Mouse (Mus musculus) liver, embryonic 14.5 days (tissue): ENCODE results near the gene Tnr. TPM values are rescaled to one million over a fixed set of nuclear protein-coding genes. Genes with fewer than 3 reads are reported as not detected.

Experiments
- ATAC-seq: fragments of 200-750 bp; cut with Nextera tagmentation; 2 replicates; pipeline ENCODE4 v1.8.0; 2017; ENCODE audit warnings: moderate number of reproducible peaks, mild to moderate bottlenecking, moderate library complexity; ENCODE audit not compliant: insufficient read depth
- DNase-seq, 3 experiments: peaks; one replicate each; pipeline ENCODE4 v3.0.0-alpha.2; 2012 to 2013; ENCODE audit warnings: low read depth in 3 of 3, low spot score in 3 of 3
- H3K27ac ChIP-seq: fragments of 300-500 bp; sonication (generic); 2 replicates; pipeline ENCODE4 v1.5.1; 2014; ENCODE audit warnings: moderate library complexity, mild to moderate bottlenecking, control low read depth, inconsistent platforms
- H3K27me3 ChIP-seq: fragments of 300-500 bp; sonication (generic); 2 replicates; pipeline ENCODE4 v1.6.1; 2014; ENCODE audit warnings: mild to moderate bottlenecking, low read length, moderate library complexity; ENCODE audit not compliant: control insufficient read depth, insufficient read depth
- H3K36me3 ChIP-seq: fragments of 300-500 bp; sonication (generic); replicated peaks from 2 replicates; pipeline ENCODE4 v1.6.1; 2014; ENCODE audit warnings: low read depth; ENCODE audit not compliant: control insufficient read depth, insufficient read depth
- H3K4me1 ChIP-seq, 2 experiments: fragments of 200-500 bp in 1 of 2; fragments of 300-500 bp in 1 of 2; sonication (generic) in 1 of 2; replicated peaks; 2 replicates each; pipeline ENCODE4 v1.6.1; 2012 to 2014; ENCODE audit warnings: antibody characterized with exemption in 1 of 2, inconsistent platforms in 1 of 2, low read length in 1 of 2; ENCODE audit not compliant: control insufficient read depth in 2 of 2, insufficient read depth in 2 of 2
- H3K4me2 ChIP-seq: fragments of 300-500 bp; sonication (generic); 2 replicates; pipeline ENCODE4 v1.6.1; 2014; ENCODE audit warnings: low read depth, mild to moderate bottlenecking, control low read depth, moderate library complexity
- H3K4me3 ChIP-seq, 2 experiments: fragments of 200-500 bp in 1 of 2; fragments of 300-500 bp in 1 of 2; sonication (generic) in 1 of 2; 2 replicates each; pipeline ENCODE4 v1.5.1; 2012 to 2014; ENCODE audit warnings: low read depth in 2 of 2, low read length in 2 of 2, mild to moderate bottlenecking in 2 of 2, control low read depth in 1 of 2, inconsistent platforms in 1 of 2, moderate library complexity in 1 of 2; ENCODE audit not compliant: insufficient read depth in 1 of 2
- H3K9ac ChIP-seq: fragments of 300-500 bp; sonication (generic); replicated peaks from 2 replicates; pipeline ENCODE4 v1.6.1; 2014; ENCODE audit warnings: mild to moderate bottlenecking, control low read depth, moderate library complexity
- H3K9me3 ChIP-seq: fragments of 300-500 bp; sonication (generic); 2 replicates; pipeline ENCODE4 v1.6.1; 2016; ENCODE audit warnings: low read length, mixed read lengths; ENCODE audit not compliant: control insufficient read depth
- CTCF ChIP-seq: IDR thresholded peaks from 2 replicates; pipeline ENCODE4 v1.5.1; 2016; ENCODE audit warnings: antibody characterized with exemption, low read depth, control low read depth
- EP300 ChIP-seq: IDR thresholded peaks from 2 replicates; pipeline ENCODE4 v1.6.1; 2016; ENCODE audit warnings: antibody characterized with exemption, low read depth
- WGBS: fragments of 180-500 bp; shearing (Covaris S2); extraction: QIAGEN DNeasy Blood & Tissue Kit; methylation state at CpG from one replicate; pipeline ENCODE4 v1.1.7; 2014; ENCODE audit not compliant: insufficient replicate concordance; 5-methylcytosine and 5-hydroxymethylcytosine counted together
- polyA plus RNA-seq, 2 experiments: library from polyadenylated mRNA; depleted of rRNA in 1 of 2; stranded (reverse) in 1 of 2; unstranded in 1 of 2; fragments of >200 nt; fragmentation: Nextera tagmentation in 1 of 2; extraction: Ambion mirVana in 1 of 2; gene quantifications; 2 replicates each; pipeline versions ENCODE4 v1.2.1 to v1.2.3; 2012 to 2014

Gene Tnr
- polyA plus RNA-seq, 2 experiments = 0.02 to 0.03 TPM

DNA sequence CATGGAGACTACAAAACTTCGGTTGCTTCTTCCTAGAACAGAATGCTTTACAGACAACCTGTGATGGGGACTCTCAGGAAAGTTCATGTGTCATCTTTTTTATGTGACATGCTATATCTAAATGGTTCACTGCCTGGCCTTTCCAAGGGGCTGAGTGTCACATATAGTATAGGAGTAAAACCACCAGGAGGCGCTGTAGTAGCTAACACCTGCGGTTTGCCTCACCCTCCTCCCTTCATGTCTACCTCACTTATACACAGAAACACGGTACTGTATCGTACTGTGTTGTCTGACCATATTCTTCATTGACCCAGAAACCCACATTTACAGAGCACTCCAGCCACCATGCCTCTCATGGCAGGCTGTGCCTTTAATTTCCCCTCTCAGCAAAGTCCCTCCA lies 387.4 kb downstream of the Tnr start:
- TF ChIP-seq EP300 (no peak), CTCF (peak; percentile 72)
- DNase-seq (peak in 2 of 3 experiments; percentile 17 to 42), ATAC-seq (peak; percentile 62; the same call in 1 of the 2 replicates)
- no peak overlapping the region for H3K4me2 ChIP-seq
- no peaks in the 10 kb centered on the region for H3K4me1 ChIP-seq
- H3K36me3 ChIP-seq = no peaks in the 10 kb centered on the region
- 15% methylated on average over 5 of the region's 5 CpGs for WGBS
- H3K27ac ChIP-seq = no peak overlapping the region
- H3K27me3 ChIP-seq = no peaks in the 10 kb centered on the region
- no peak overlapping the region for H3K9ac ChIP-seq
- no peak overlapping the region for H3K4me3 ChIP-seq
- H3K9me3 ChIP-seq = no peaks in the 10 kb centered on the region

DNA sequence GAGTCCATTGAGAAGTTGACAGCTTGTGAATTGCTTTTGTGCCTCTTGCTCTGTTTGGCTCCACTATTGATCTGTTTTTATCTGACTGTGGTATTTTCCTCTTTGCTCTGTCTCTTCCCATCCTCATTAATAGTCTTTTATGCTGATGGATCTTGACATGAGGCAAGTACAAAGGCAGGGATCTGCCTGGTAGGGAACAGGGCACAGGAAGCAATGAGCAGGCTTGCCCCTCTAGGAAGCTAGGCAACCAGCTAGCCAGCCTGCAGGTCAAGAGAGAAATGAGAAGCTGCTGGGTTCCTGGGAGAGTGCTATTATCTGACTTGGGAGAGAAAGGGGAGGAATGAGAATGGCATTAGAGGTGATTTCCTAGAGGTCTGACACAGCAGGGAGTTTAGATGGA lies 391.2 kb downstream of the Tnr start:
- Histone ChIP-seq H3K27ac (no peak overlapping the region), H3K9ac (no peak overlapping the region), H3K27me3 (no peaks in the 10 kb centered on the region), H3K4me3 (no peak overlapping the region), H3K9me3 (no peaks in the 10 kb centered on the region), H3K4me2 (no peak overlapping the region), H3K36me3 (no peaks in the 10 kb centered on the region), H3K4me1 (no peaks in the 10 kb centered on the region)
- ATAC-seq = no peak
- TF ChIP-seq EP300 (no peak), CTCF (no peak)
- no peak for DNase-seq

DNA sequence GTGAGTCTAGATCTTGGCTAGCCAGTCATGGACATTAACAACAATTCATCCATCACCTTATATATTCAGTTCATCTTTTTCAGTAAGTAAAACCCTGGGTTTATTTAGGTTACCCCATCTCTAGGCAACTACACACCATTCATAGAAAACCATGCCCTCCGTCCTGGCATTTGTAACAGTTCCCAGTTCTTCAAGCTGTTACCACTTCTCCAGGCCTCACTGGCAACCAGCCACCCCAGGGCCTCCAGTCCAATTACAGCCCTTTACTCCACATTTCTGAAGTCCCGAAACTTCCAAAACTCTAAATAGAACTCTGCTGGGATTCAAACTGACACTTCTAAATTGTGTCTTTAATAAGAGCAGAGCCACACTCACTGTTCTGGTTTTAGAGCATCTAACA lies 397.0 kb downstream of the Tnr start:
- Histone ChIP-seq H3K9ac (no peak overlapping the region), H3K27me3 (no peaks in the 10 kb centered on the region), H3K9me3 (no peaks in the 10 kb centered on the region), H3K4me2 (no peak overlapping the region), H3K27ac (no peak overlapping the region), H3K4me3 (no peak overlapping the region), H3K4me1 (no peaks in the 10 kb centered on the region; a peak in 1 of 4 replicates), H3K36me3 (no peaks in the 10 kb centered on the region)
- WGBS = 53% methylated on average over 2 of the region's 2 CpGs
- DNase-seq (no peak), ATAC-seq (no peak)
- TF ChIP-seq CTCF (no peak), EP300 (no peak)

DNA sequence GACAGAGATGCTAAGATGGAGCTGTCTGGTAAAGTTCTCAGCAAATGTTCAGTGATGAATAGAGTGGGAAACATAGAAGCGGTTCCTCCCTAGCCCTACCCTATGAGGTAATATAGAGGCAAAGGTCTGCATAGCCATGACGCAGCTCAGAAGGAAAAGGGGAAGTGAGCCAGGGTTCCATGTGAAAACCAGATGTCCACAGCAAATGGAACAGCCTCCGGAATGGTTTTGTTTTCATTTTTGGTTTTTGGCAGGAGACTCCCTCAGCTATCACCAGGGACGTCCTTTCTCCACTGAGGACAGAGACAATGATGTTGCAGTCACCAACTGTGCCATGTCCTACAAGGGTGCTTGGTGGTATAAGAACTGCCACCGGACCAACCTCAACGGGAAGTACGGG lies 399.4 kb downstream of the Tnr start:
- TF ChIP-seq CTCF = no peak
- TF ChIP-seq EP300 = no peak
- H3K27ac ChIP-seq = no peak overlapping the region
- no peak overlapping the region for H3K9ac ChIP-seq
- DNase-seq (no peak), ATAC-seq (no peak)
- no peak overlapping the region for H3K4me3 ChIP-seq
- H3K27me3 ChIP-seq = no peaks in the 10 kb centered on the region
- no peaks in the 10 kb centered on the region for H3K36me3 ChIP-seq
- H3K4me2 ChIP-seq = no peak overlapping the region
- WGBS = 65% methylated on average over 7 of the region's 7 CpGs
- H3K9me3 ChIP-seq = no peaks in the 10 kb centered on the region
- no peaks in the 10 kb centered on the region; a peak in 1 of 4 replicates for H3K4me1 ChIP-seq

DNA sequence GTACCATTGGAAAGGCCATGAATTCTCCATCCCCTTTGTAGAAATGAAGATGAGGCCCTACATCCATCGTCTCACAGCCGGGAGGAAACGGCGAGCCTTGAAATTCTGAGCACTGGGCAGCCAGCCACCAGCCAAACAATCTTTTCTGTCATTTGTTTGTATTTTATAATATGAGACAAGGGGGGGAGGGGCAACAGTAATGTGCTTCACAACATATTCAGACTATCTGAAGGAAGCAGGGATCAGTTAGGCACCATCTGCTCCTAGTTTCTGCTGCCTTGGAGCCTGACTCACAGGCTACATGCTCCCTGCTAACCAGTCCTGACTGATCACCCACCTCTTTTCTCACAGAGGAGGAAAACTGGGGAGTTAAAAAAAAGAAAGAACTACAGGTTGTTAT lies 400.5 kb downstream of the Tnr start:
- Histone ChIP-seq H3K27me3 (no peaks in the 10 kb centered on the region), H3K9me3 (no peaks in the 10 kb centered on the region), H3K36me3 (no peaks in the 10 kb centered on the region), H3K4me3 (no peak overlapping the region), H3K4me1 (no peaks in the 10 kb centered on the region; a peak in 1 of 4 replicates), H3K4me2 (no peak overlapping the region), H3K27ac (no peak overlapping the region), H3K9ac (no peak overlapping the region)
- DNase-seq (no peak), ATAC-seq (no peak)
- 79% methylated on average over 4 of the region's 4 CpGs for WGBS
- TF ChIP-seq CTCF = no peak
- TF ChIP-seq EP300 = no peak
